Mouse (Mus musculus): ENCODE data around the gene Rnf207. TPM values are rescaled to one million over a fixed set of nuclear protein-coding genes. Genes with fewer than 3 reads are reported as not detected.

Gene Rnf207
- total and polyA plus RNA-seq, 3 experiments, result 0.51 TPM; not detected in 2

DNA sequence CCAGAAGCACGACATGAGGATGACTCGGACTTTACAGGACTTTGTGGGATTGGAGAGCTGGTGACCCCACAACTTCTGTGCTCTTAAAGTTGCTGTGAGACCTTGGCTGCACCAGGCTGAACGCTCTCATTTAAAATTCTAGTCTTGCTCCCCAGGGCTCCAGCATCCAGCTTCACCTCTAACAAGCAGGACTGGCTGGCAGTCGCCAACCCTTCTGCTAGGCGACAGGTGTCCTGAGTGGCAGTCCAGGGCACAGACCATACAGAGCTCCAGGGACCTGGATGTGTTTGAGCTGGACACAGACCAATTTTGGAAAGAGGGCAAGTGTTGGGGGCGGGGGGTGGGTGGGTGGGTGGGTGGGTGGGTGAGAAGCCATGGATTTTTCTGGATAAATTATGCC lies 19.0 kb upstream of the Rnf207 start:
- Histone ChIP-seq H3K27ac (ENCODE audit: insufficient read depth, low read depth) (no peak overlapping the region), H3K4me1 (ENCODE audit: control insufficient read depth in 1 of 2, insufficient read depth in 2 of 2) (peaks cover 5 to 32% of the 10 kb centered on the region in 2 experiments; a peak in 3 of 4 replicates), H3K9me3 (replicated peaks; ENCODE audit: low read length) (peaks cover 2% of the 10 kb centered on the region), H3K36me3 (replicated peaks in 1 of 2; ENCODE audit: control insufficient read depth in 1 of 2, insufficient read depth in 1 of 2, low read length in 1 of 2) (peaks cover 34 to 46% of the 10 kb centered on the region in 2 experiments), H3K27me3 (replicated peaks) (no peaks in the 10 kb centered on the region), H3K9ac (ENCODE audit: insufficient read depth, low read depth) (no peak overlapping the region), H3K4me2 (ENCODE audit: insufficient read depth, low read depth, poor library complexity, severe bottlenecking) (no peak overlapping the region), H3K4me3 (replicated peaks in 1 of 3; ENCODE audit: low read depth in 2 of 3, low read length in 2 of 3, poor library complexity in 1 of 3) (no peak overlapping the region), H3K79me2 (replicated peaks; ENCODE audit: control insufficient read depth, extremely low read depth, insufficient read depth, poor library complexity, severe bottlenecking) (no peaks in the 10 kb centered on the region)
- TF ChIP-seq EP300 (IDR thresholded peaks at IDR 0.05; ENCODE audit: low read length), result no peak
- no peak for TF ChIP-seq E2F4 (IDR thresholded peaks at IDR 0.05; ENCODE audit: insufficient replicate concordance, low read depth, low read length)
- no peak for TF ChIP-seq USF2 (conservative IDR thresholded peaks at IDR 0.05; ENCODE audit: low read depth, low read length)
- no peak for TF ChIP-seq POLR2AphosphoS2 (IDR thresholded peaks at IDR 0.05; ENCODE audit: low read depth, low read length)
- no peak for TF ChIP-seq ELF1 (IDR thresholded peaks at IDR 0.05; ENCODE audit: low read depth, low read length)
- no peak for TF ChIP-seq JUND (conservative IDR thresholded peaks at IDR 0.05; ENCODE audit: low read depth, low read length)
- no peak for TF ChIP-seq ETS1 (conservative IDR thresholded peaks at IDR 0.05; ENCODE audit: low read depth, low read length)
- TF ChIP-seq UBTF (IDR thresholded peaks at IDR 0.05; ENCODE audit: low read depth, low read length), result no peak
- TF ChIP-seq MXI1 (IDR thresholded peaks at IDR 0.05; ENCODE audit: low read depth, low read length), result no peak
- no peak for TF ChIP-seq CHD1 (IDR thresholded peaks at IDR 0.05; ENCODE audit: low read depth, low read length)
- TF ChIP-seq USF1 (IDR thresholded peaks at IDR 0.05; ENCODE audit: low read depth, low read length), result no peak
- no peak for TF ChIP-seq POLR2A (IDR thresholded peaks at IDR 0.05; ENCODE audit: low read depth, low read length)
- TF ChIP-seq HCFC1 (IDR thresholded peaks at IDR 0.05; ENCODE audit: low read depth, low read length), result no peak
- no peak for TF ChIP-seq GABPA (IDR thresholded peaks at IDR 0.05; ENCODE audit: insufficient replicate concordance, low read depth, low read length)
- no peak for TF ChIP-seq IRF4 (IDR thresholded peaks at IDR 0.05; ENCODE audit: low read depth, low read length)
- TF ChIP-seq ZNF384 (IDR thresholded peaks at IDR 0.05; ENCODE audit: low read depth, low read length), result no peak
- no peak for TF ChIP-seq JUN (IDR thresholded peaks at IDR 0.05; ENCODE audit: insufficient read depth, low read depth, low read length)
- dilution Hi-C loops (cut with MboI; ENCODE audit: extremely low pct_ligation_motif_present, extremely low pct_unique_long_range_greater_than_20kb, low sequenced_read_pairs), result no loop called here
- DNase-seq (ENCODE audit: extremely low read depth), result no peak
- in situ Hi-C loops (cut with MboI; ENCODE audit: low pct_ligation_motif_present, low pct_unique_long_range_greater_than_20kb, low sequenced_read_pairs), result no loop called here

DNA sequence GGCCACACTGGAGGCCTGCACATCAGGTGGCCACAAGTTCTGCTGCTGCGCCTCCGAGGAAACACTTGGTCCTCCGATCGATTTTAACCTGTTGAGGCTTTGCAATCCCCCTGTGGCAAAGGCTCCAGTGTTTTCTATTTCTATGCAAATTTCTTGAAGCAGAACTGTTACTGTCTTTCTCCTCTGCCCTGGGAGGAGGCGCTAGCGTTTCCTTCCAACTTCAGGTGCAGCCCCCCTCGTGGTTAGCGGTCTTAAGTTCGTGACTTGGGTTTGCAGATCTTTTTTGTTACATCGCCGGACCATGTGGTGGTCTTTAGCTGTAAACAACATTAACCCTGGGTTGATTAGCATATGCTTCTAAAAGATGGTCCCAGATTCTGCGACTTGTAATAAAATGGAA lies 14.8 kb upstream of the Rnf207 start:
- Histone ChIP-seq H3K79me2 (replicated peaks; ENCODE audit: control insufficient read depth, extremely low read depth, insufficient read depth, poor library complexity, severe bottlenecking) (peaks cover 28% of the 10 kb centered on the region), H3K4me1 (ENCODE audit: control insufficient read depth in 1 of 2, insufficient read depth in 2 of 2) (peaks cover 8 to 66% of the 10 kb centered on the region in 2 experiments), H3K9ac (ENCODE audit: insufficient read depth, low read depth) (no peak overlapping the region), H3K4me2 (ENCODE audit: insufficient read depth, low read depth, poor library complexity, severe bottlenecking) (no peak overlapping the region), H3K4me3 (replicated peaks in 1 of 3; ENCODE audit: low read depth in 2 of 3, low read length in 2 of 3, poor library complexity in 1 of 3) (no peak overlapping the region), H3K36me3 (replicated peaks in 1 of 2; ENCODE audit: control insufficient read depth in 1 of 2, insufficient read depth in 1 of 2, low read length in 1 of 2) (peaks cover 71 to 84% of the 10 kb centered on the region in 2 experiments), H3K27ac (ENCODE audit: insufficient read depth, low read depth) (no peak overlapping the region), H3K9me3 (replicated peaks; ENCODE audit: low read length) (no peaks in the 10 kb centered on the region), H3K27me3 (replicated peaks) (no peaks in the 10 kb centered on the region)
- no peak for TF ChIP-seq ZC3H11A (IDR thresholded peaks at IDR 0.05; ENCODE audit: low read depth, low read length)
- 0 out of 2 replicates have a peak, but pooled peaks have one; percentile 24 for TF ChIP-seq POLR2A (IDR thresholded peaks at IDR 0.05; ENCODE audit: low read depth, low read length)
- DNase-seq (ENCODE audit: extremely low read depth), result no peak
- in situ Hi-C loops (cut with MboI; ENCODE audit: low pct_ligation_motif_present, low pct_unique_long_range_greater_than_20kb, low sequenced_read_pairs) (no loop called here), dilution Hi-C loops (cut with MboI; ENCODE audit: extremely low pct_ligation_motif_present, extremely low pct_unique_long_range_greater_than_20kb, low sequenced_read_pairs) (no loop called here)
